Mouse (Mus musculus) liver, embryonic 14.5 days (tissue): ENCODE data around the gene Nap1l5. TPM values are rescaled to one million over a fixed set of nuclear protein-coding genes. Genes with fewer than 3 reads are reported as not detected.

Source experiments
- ATAC-seq: fragments of 200-750 bp; cut with Nextera tagmentation; 2 replicates; pipeline ENCODE4 v1.8.0; 2017; ENCODE audit warnings: moderate number of reproducible peaks, mild to moderate bottlenecking, moderate library complexity; ENCODE audit not compliant: insufficient read depth
- DNase-seq, 3 experiments: peaks; one replicate each; pipeline ENCODE4 v3.0.0-alpha.2; 2012 to 2013; ENCODE audit warnings: low read depth in 3 of 3, low spot score in 3 of 3
- H3K27ac ChIP-seq: fragments of 300-500 bp; sonication (generic); 2 replicates; pipeline ENCODE4 v1.5.1; 2014; ENCODE audit warnings: moderate library complexity, mild to moderate bottlenecking, control low read depth, inconsistent platforms
- H3K27me3 ChIP-seq: fragments of 300-500 bp; sonication (generic); 2 replicates; pipeline ENCODE4 v1.6.1; 2014; ENCODE audit warnings: mild to moderate bottlenecking, low read length, moderate library complexity; ENCODE audit not compliant: control insufficient read depth, insufficient read depth
- H3K36me3 ChIP-seq: fragments of 300-500 bp; sonication (generic); replicated peaks from 2 replicates; pipeline ENCODE4 v1.6.1; 2014; ENCODE audit warnings: low read depth; ENCODE audit not compliant: control insufficient read depth, insufficient read depth
- H3K4me1 ChIP-seq, 2 experiments: fragments of 200-500 bp in 1 of 2; fragments of 300-500 bp in 1 of 2; sonication (generic) in 1 of 2; replicated peaks; 2 replicates each; pipeline ENCODE4 v1.6.1; 2012 to 2014; ENCODE audit warnings: antibody characterized with exemption in 1 of 2, inconsistent platforms in 1 of 2, low read length in 1 of 2; ENCODE audit not compliant: control insufficient read depth in 2 of 2, insufficient read depth in 2 of 2
- H3K4me2 ChIP-seq: fragments of 300-500 bp; sonication (generic); 2 replicates; pipeline ENCODE4 v1.6.1; 2014; ENCODE audit warnings: low read depth, mild to moderate bottlenecking, control low read depth, moderate library complexity
- H3K4me3 ChIP-seq, 2 experiments: fragments of 200-500 bp in 1 of 2; fragments of 300-500 bp in 1 of 2; sonication (generic) in 1 of 2; 2 replicates each; pipeline ENCODE4 v1.5.1; 2012 to 2014; ENCODE audit warnings: low read depth in 2 of 2, low read length in 2 of 2, mild to moderate bottlenecking in 2 of 2, control low read depth in 1 of 2, inconsistent platforms in 1 of 2, moderate library complexity in 1 of 2; ENCODE audit not compliant: insufficient read depth in 1 of 2
- H3K9ac ChIP-seq: fragments of 300-500 bp; sonication (generic); replicated peaks from 2 replicates; pipeline ENCODE4 v1.6.1; 2014; ENCODE audit warnings: mild to moderate bottlenecking, control low read depth, moderate library complexity
- H3K9me3 ChIP-seq: fragments of 300-500 bp; sonication (generic); 2 replicates; pipeline ENCODE4 v1.6.1; 2016; ENCODE audit warnings: low read length, mixed read lengths; ENCODE audit not compliant: control insufficient read depth
- CTCF ChIP-seq: IDR thresholded peaks from 2 replicates; pipeline ENCODE4 v1.5.1; 2016; ENCODE audit warnings: antibody characterized with exemption, low read depth, control low read depth
- EP300 ChIP-seq: IDR thresholded peaks from 2 replicates; pipeline ENCODE4 v1.6.1; 2016; ENCODE audit warnings: antibody characterized with exemption, low read depth
- WGBS: fragments of 180-500 bp; shearing (Covaris S2); extraction: QIAGEN DNeasy Blood & Tissue Kit; methylation state at CpG from one replicate; pipeline ENCODE4 v1.1.7; 2014; ENCODE audit not compliant: insufficient replicate concordance; 5-methylcytosine and 5-hydroxymethylcytosine counted together
- polyA plus RNA-seq, 2 experiments: library from polyadenylated mRNA; depleted of rRNA in 1 of 2; stranded (reverse) in 1 of 2; unstranded in 1 of 2; fragments of >200 nt; fragmentation: Nextera tagmentation in 1 of 2; extraction: Ambion mirVana in 1 of 2; gene quantifications; 2 replicates each; pipeline versions ENCODE4 v1.2.1 to v1.2.3; 2012 to 2014

Nap1l5 gene
- polyA plus RNA-seq (2012; rRNA removed) (0.04 and 0.13 TPM in 2 replicates), polyA plus RNA-seq (2014; fragmentation: Nextera tagmentation; extraction: Ambion mirVana) (0.19 and 0.22 TPM in 2 replicates)

DNA sequence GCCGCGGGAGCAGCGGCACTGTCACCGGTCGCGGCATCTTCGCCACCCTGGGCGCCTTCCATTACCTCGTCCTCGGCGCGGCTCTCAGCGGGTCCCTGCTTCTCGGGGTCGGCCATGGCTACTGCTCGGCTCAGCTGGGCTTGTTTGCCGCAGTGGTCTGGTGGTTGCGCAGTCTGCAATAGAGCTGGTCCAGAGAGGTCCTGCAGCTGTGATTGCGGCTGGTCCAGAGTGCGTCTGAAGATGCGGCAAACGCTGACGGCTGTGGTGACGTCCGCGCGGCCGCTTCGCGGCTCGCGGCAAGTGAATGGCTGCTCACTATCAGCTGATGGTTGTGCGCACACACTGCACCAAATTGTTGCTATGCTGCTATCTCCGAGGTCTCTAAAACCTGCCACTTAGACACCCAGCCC, at the start of gene Nap1l5:
Gene Nap1l5 (minus strand): TSS at position 225 of the 410 bp plus-strand sequence.
- Histone ChIP-seq H3K9me3 (no peaks in the 10 kb centered on the region), H3K36me3 (no peaks in the 10 kb centered on the region), H3K4me3 (no peak within 1 kb of the TSS; a peak in 2 of 4 replicates), H3K27ac (no peak within 1 kb of the TSS), H3K9ac (no peak within 1 kb of the TSS), H3K27me3 (peaks cover 3% of the 10 kb centered on the region; the same call in 1 of the 2 replicates), H3K4me1 (no peaks in the 10 kb centered on the region), H3K4me2 (peak within 1 kb of the TSS; percentile 37)
- TF ChIP-seq EP300 (no peak), CTCF (no peak)
- ATAC-seq (no peak), DNase-seq (no peak)
- 45% methylated on average over 34 of the region's 34 CpGs for WGBS

GRCm38 (mm10) chr6:58951128-58951992, 44.5 kb upstream of the Nap1l5 start:
- Histone ChIP-seq H3K4me1 (no peaks in the 10 kb centered on the region), H3K4me2 (no peak overlapping the region), H3K9ac (no peak overlapping the region), H3K9me3 (no peaks in the 10 kb centered on the region), H3K4me3 (no peak overlapping the region), H3K36me3 (no peaks in the 10 kb centered on the region), H3K27me3 (no peaks in the 10 kb centered on the region), H3K27ac (no peak overlapping the region)
- WGBS: 29% methylated on average over 2 of the region's 2 CpGs
- DNase-seq (no peak), ATAC-seq (no peak)
- TF ChIP-seq EP300: no peak
- no peak for TF ChIP-seq CTCF

GRCm38 (mm10) chr6:58950410-58950809, 43.5 kb upstream of the Nap1l5 start:
- TF ChIP-seq CTCF (no peak), EP300 (no peak)
- DNase-seq: no peak
- Histone ChIP-seq H3K9ac (no peak overlapping the region), H3K27ac (no peak overlapping the region), H3K36me3 (no peaks in the 10 kb centered on the region), H3K4me3 (no peak overlapping the region), H3K9me3 (no peaks in the 10 kb centered on the region), H3K4me2 (no peak overlapping the region), H3K4me1 (no peaks in the 10 kb centered on the region), H3K27me3 (no peaks in the 10 kb centered on the region)
- ATAC-seq: no peak
- WGBS: 71% methylated on average over 1 of the region's 1 CpGs

DNA sequence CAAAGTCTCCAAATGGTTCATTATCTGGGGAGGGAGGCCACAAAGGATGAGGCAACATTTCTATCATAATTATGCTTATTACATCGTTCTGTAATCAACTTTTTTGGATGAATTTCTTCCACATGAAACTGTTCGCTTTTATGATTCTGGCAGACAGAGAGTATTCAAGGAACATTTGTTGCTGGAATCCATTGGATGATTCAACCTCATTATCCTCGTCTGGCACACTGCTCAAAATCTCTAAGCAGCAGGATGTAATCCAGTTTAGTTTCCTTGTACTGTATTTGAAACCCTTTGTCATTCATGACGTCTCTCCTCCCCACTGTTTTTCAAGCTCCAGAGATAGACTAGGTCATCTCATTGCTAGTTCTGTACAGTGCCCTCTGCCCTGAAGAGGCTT, 40.0 kb upstream of the Nap1l5 start:
- WGBS: 58% methylated on average over 4 of the region's 4 CpGs
- no peak overlapping the region for H3K4me2 ChIP-seq
- no peaks in the 10 kb centered on the region for H3K9me3 ChIP-seq
- H3K36me3 ChIP-seq: no peaks in the 10 kb centered on the region
- no peaks in the 10 kb centered on the region for H3K4me1 ChIP-seq
- DNase-seq (no peak), ATAC-seq (no peak)
- H3K27ac ChIP-seq: no peak overlapping the region
- H3K27me3 ChIP-seq: no peaks in the 10 kb centered on the region
- TF ChIP-seq CTCF: no peak
- TF ChIP-seq EP300: no peak
- H3K4me3 ChIP-seq: no peak overlapping the region
- no peak overlapping the region for H3K9ac ChIP-seq

DNA sequence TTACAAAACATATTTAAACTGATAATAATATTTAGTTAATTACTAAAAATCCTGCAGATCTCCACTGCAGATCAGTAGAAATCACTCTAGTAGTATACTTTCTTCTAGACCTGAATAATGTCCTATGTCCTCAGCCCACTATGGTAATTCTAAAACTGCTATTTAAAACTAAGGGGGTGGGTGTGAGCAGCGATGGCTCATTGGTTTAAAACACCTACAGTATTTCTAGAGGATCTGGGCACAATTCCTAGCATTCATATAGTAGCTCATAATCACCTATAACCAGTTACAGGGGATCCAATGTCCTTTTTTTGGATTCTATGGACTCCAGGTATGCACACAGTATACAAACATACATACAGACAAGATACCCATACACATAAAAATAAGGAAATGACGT, 39.4 kb upstream of the Nap1l5 start:
- Histone ChIP-seq H3K9ac (no peak overlapping the region), H3K27me3 (no peaks in the 10 kb centered on the region), H3K4me2 (no peak overlapping the region), H3K4me3 (no peak overlapping the region), H3K27ac (no peak overlapping the region), H3K4me1 (no peaks in the 10 kb centered on the region), H3K36me3 (no peaks in the 10 kb centered on the region), H3K9me3 (no peaks in the 10 kb centered on the region)
- ATAC-seq (no peak), DNase-seq (no peak)
- 27% methylated on average over 2 of the region's 2 CpGs for WGBS
- TF ChIP-seq EP300 (no peak), CTCF (no peak)
